Mouse (Mus musculus): Measurements from ENCODE around the gene Phpt1.

Phpt1 gene

DNA sequence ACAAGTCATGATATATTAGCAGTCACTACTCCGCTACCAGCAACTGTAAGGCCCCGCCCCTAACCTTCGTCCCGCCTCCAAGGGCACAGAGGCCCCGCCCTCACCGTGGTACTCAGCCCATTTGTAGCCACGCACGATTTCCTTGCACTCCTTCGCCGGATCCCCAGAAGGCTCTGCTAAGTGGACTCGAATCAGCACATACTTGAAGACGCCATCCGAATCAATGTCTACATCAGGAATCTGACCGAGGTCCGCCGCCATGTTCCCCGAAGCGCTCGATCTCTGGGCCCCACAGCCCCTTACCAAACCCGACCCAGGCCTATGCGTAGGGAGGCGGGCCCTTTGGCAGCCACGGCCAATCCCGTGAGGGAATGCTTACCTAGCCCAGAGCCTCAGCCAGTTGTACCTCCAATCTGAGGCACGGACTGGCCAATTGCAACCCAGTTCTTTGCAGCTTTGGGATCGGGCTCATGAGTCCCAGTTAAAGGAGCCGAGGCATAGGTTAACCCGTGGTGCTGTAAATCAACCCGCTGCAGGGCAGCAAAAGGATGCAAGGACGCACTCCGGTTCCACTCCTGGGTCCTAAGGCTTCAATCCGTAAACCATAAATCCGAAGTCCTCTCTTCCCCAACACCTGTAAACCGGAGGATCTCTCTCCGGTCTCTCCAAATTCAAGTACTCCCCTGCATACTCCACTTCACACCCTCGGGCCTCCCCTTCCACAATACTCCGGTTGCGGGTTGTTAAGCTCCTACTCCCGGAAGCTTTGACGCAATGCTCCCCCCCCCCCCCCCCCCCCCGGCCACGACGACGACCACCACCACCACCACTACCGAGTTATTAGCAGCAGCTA, at the start of gene Phpt1, which contains the start of gene Mamdc4:
TSS of gene Phpt1 (minus strand) at position 646 of the 853 bp plus-strand sequence.
TSS of gene Mamdc4 (minus strand) at position 267 of the 853 bp plus-strand sequence.
- peak; percentile 96 for DNase-seq (ENCODE audit: extremely low spot score, low read depth, low spot score)

DNA sequence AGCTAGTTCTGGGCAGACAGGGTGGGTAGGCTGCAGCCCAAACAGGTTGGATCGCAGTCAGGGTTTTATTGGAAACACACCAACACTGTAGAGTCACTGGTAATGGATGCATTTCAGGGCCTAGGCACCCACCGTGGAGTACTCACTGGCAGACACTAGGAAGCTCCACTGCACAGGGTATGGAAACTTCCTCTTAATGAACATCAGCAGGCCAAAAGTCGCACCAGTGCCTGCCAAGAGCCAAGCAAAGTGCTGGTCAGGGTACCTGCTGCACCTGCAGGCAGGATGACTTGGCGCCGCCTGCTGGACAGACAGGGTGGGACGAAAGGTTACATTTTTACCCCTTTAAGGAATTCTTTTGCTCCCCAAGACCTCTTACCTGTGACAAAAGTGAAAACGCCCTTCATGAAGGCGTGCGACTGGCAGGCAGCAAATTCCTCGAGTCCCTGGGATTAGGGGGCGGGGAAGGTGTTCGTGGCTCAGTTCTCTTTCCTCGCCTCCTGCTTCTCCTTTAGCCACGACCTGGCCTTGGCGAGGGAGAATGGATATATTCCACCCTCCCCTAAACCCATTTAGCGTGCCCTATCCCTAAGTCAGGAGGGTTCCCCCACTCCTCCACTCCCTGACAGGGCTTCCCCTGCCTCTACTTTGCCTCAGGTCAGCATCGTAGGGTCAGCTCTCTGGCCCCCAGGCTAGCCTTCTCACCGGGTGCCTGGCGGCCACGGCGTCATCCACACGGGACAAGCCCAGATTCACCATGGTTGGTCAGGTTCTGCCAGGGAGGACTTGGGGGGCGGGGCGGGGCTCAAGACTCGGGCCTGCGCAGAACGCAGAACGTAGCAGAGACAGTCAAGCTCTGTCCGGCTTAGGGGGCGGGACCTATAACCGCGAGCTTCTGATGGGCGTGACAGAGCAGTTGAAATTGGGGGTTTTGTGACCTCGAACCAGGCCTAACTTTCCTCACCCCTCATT, 46.5 kb upstream of the Phpt1 start, which contains the start of gene Tmem141:
TSS of gene Tmem141 (minus strand) at position 777 of the 972 bp plus-strand sequence.
- DNase-seq (ENCODE audit: extremely low spot score, low read depth, low spot score) = peak; percentile 22

- no peak for DNase-seq (ENCODE audit: extremely low spot score, low read depth, low spot score)
Observed at GRCm38 (mm10) chr2:25620852-25621228, 45.8 kb upstream of the Phpt1 start.

GRCm38 (mm10) chr2:25620386-25620785, 45.4 kb upstream of the Phpt1 start:
- DNase-seq (ENCODE audit: extremely low spot score, low read depth, low spot score) = no peak

DNA sequence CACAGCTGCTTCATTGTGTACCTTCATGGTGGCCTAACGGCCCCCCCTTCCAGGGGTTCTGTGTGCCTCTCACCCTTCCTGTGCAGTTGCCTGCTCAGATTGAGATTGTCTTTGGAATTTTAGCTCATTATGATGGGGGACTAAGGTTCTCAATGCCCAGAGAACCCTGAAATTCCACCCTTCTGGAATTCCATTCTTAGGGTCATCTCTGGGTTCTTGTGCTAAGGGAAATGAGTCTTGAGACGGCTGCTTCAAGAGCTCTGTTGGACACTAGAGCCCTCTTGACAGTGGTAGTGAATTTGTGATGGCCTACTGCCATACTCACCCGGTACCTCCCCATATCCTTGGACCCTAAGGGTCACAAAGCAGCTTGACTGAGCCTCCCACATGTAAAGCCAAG, 42.6 kb upstream of the Phpt1 start, which contains the start of gene Ccdc183:
TSS of gene Ccdc183 (minus strand) at position 101 of the 400 bp plus-strand sequence.
- DNase-seq (ENCODE audit: extremely low spot score, low read depth, low spot score) = no peak

GRCm38 (mm10) chr2:25616398-25616797, 41.4 kb upstream of the Phpt1 start:
- DNase-seq (ENCODE audit: extremely low spot score, low read depth, low spot score) = no peak

- no peak for DNase-seq (ENCODE audit: extremely low spot score, low read depth, low spot score)
Observed at GRCm38 (mm10) chr2:25608671-25609070, 33.6 kb upstream of the Phpt1 start.

GRCm38 (mm10) chr2:25607761-25608622, 33.0 kb upstream of the Phpt1 start, which contains the start of gene Rabl6:
Gene Rabl6, minus strand, starts transcription at chr2:25608521.
- peak; percentile 64 for DNase-seq (ENCODE audit: extremely low spot score, low read depth, low spot score)

DNA sequence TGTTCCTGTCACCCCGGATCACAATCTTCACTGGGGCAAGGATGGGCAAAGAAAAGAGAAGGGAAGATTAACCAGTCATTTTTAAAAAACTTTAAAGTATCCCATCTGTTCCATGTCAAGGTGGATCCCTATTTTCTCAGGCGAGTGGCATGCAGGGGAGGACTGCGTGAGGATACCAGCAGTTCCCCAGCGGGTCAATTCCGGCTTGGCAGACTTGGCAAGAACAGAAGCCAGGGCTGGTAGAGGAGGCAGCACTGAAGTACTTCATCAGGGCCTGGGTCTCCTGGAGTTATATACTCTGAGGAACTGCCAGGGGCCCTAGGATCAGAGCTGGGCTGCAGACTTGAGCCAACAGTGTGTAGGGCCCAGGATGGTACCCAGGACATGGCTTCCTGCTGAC, 27.5 kb upstream of the Phpt1 start:
- DNase-seq (ENCODE audit: extremely low spot score, low read depth, low spot score) = no peak

DNA sequence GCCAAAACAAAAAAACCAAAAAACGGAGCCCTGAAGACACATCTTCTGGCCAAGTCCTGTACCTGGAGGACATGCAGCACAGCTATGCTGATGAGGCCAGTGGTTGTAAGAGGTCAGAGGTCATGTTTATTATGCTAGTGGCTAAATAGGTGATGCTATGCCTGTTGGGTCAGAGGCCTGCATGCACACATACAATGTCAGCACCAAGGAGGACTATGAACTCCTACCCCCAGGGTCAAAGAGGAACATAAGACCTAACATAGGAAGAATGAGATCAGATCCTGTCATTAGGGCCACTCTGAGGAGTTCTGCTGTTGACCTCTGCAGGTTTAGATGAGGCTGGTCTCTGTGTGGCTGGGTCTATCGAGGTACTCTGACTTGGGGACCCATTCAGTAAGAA, 25.0 kb upstream of the Phpt1 start:
- DNase-seq (ENCODE audit: extremely low spot score, low read depth, low spot score) = no peak

DNA sequence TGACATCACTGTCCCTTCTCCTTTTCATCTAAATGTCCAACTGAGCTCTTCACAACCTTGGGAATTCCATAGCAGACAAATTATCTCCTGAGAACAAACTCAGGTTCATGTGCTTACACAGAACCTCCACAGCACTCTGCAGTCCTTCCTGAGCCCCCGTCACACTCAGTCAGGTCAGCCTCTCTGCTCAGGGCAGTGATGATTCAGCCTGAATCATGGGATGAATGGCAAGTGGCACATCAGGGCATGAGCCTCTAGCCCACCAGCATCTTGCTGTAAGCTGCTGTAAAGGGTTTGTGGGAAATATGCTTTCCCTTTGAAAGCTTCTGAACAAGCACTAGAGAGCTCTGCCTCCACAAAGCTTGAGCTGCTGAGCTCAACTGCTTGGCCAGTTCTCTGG, 23.7 kb upstream of the Phpt1 start:
- DNase-seq (ENCODE audit: extremely low spot score, low read depth, low spot score) = no peak

GRCm38 (mm10) chr2:25596765-25597510, 21.9 kb upstream of the Phpt1 start:
- no peak for DNase-seq (ENCODE audit: extremely low spot score, low read depth, low spot score)

DNA sequence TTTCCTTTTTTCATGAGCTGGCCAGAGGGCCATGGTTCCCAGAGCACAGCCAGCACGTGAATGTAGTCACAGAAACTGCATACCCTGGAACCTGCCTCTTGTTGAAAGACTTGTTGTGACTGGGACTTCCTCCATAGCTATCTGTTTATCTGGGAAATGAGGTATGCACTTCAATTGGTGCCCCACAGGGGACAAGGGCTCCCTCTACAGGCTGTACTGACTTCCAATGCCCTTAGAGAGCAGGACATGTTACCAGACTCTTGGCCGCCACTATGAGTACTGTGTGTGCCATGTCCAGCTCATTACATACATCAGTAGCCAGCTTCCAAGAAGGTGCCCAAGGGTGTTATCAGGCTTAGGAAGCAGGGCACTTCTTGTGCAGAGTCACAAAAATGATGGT, 16.8 kb upstream of the Phpt1 start:
- no peak for DNase-seq (ENCODE audit: extremely low spot score, low read depth, low spot score)

GRCm38 (mm10) chr2:25588227-25588907, 13.3 kb upstream of the Phpt1 start:
- DNase-seq (ENCODE audit: extremely low spot score, low read depth, low spot score) = no peak

DNA sequence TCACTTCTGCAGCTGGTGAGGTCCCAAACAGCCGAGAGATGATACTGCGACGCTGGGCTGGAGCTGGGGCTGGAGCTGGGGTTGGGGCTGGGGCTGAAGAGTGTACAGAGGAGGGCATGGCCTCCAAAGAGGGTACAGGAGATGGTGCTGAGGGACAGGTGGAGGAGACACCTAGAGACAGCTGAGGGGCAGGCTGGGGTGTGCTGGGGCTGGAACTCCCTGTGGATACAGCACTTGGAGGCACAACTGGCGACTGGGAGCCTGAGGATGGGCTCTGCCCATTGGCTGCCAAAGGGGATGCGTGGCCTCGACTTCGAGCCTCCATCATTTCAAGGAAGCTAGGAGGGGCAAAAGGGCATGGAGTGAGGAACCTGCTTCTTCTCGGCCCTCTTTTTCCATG, 12.3 kb upstream of the Phpt1 start:
- no peak for DNase-seq (ENCODE audit: extremely low spot score, low read depth, low spot score)

GRCm38 (mm10) chr2:25585601-25586000, 10.6 kb upstream of the Phpt1 start:
- no peak for DNase-seq (ENCODE audit: extremely low spot score, low read depth, low spot score)

- no peak for DNase-seq (ENCODE audit: extremely low spot score, low read depth, low spot score)
Observed at GRCm38 (mm10) chr2:25584856-25585255, 9.8 kb upstream of the Phpt1 start.

DNA sequence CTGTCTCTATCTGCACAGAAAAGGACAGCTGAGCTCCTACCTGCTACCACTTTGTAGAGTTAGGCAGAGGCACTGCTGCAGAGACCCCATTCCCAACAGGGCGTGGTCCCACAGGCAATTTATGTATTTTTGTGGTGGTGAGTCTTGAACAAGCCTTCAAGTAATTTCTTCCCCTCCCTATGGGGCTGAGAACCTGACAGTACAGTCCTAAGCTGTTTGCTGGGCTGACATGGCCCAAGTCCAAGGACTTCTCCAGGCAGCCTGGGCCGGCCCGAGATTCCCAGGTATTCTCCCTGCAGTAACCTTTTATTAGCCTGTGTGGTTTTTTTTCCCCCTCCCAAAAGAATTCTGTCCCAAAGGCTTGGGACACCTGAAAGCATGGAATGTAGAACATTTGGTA, 9.1 kb upstream of the Phpt1 start:
- DNase-seq (ENCODE audit: extremely low spot score, low read depth, low spot score) = no peak

- no peak for DNase-seq (ENCODE audit: extremely low spot score, low read depth, low spot score)
Observed at GRCm38 (mm10) chr2:25583571-25583970, 8.5 kb upstream of the Phpt1 start.

Data from hindlimb bud, embryonic 11.5 days (tissue).